Mouse (Mus musculus) cerebellum, postnatal 36 days (tissue): ENCODE data around the gene Rbm4b.

Experiments used
- DNase-seq, 2 experiments: peaks; one replicate each; pipeline ENCODE4 v3.0.0; 2021 to 2022; ENCODE audit warnings: mixed read lengths in 2 of 2

Rbm4b gene

DNA sequence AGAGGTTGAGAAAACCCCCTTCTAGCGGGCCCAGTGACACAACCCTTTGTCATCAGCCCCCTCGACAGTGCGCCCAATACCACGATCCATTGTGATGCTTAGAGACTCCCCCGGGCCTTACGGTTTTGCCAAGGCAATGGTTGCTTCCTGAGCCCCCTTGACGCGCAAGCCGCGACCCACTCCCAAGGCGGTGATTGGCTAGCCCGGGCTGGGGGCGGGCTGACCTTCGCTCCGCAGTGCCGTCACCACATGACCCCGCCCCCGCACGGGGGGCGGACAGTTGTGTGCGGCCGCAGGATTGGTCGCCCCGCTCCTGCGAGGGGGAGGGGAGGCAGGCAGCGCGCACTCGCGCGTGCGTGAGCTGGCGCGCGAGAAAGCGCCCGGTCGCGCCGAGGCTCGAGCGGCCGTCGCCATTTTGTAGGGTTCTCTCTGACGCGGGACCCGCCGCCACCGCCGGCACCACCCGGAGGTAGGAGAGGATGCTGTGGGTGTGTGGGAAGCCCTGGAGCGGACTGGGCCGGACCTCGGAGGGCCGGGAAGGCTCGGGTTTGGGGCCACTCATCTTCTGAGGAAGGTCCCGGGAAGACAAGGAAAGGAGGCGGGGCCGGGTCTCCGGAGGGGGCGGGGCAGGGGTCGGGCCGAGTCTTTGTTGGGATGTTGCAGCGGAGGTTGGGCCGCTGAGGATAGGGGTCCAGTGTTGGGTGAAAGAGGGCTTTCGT, at the start of gene Rbm4b:
TSS of gene Rbm4b (plus strand) at position 305 of the 719 bp plus-strand sequence.
- DNase-seq, result peak; percentile 94 to 99

DNA sequence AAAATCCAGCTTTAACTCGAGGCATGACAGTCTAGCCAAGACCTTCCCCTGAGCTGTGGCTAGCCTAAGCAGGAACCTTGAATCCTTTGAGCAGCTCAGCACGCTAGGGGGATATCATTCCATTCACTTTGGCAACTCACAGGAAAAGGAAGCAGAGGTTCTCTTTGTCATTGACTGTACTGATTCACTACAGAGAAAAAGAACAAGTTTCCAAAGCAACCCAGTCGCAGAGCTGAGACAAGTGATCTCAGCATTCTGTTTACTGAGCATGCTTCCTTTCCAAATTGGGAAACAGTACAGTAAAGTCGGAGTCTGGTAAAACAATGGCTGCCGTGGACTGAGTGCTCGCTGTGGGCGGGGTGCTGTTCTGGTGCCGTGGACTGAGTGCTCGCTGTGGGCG, 47.5 kb upstream of the Rbm4b start:
- DNase-seq, result no peak

DNA sequence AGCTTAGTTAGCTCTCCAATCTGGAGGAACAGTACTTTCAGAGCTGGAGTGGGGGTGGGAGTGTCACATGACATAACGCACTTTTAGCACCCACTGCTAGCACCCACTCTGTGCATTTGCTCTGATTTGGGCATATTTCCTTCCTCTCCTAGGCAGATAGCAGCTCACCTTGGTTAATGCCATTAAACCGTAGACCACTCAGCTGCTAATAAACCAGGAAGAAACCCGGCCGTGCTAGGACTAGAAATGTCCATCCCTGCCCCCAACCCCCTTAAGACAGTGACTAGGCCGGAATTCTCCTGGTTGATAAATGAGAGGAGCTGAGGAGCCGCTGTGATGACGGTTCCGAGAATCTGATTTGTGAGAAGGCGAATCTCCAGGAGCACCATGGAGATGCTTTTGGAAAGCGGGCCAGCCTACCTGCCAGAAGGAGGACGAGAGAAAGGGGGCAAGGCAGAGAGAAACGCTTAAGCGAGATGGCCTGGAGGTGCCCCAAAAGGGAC, 45.1 kb upstream of the Rbm4b start, which contains the start of gene Sptbn2:
TSS of gene Sptbn2 (plus strand) at position 70 of the 503 bp plus-strand sequence.
- peak; percentile 54 to 73 for DNase-seq

DNA sequence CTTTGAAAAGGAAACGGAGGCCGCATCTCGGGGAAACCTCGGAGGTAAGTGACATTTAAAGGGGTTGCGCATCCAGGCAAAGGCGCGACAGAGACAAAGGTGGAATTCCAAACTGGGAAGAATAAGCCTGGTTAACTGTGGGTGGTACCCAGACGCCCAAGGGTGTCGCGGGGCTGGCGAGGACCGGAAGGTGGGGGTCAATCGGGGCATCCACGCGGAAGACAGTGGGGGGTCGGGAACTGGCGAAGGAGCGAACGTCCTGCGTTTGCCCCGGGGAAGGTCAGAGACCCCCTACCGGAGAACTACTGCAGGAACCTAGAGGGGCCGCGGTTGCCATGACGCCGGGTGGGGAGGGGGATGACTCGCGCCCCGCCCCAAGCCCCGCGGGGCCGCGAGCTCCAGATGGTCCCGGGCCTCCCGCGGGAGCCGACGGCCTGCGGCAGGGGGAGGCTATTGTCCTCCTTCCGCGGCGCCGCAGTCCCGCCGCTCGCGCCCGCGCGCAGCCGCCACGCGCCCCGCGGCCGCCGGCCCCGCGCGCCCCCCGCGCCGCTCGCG, 44.6 kb upstream of the Rbm4b start:
- peak; percentile 63 to 70 for DNase-seq

DNA sequence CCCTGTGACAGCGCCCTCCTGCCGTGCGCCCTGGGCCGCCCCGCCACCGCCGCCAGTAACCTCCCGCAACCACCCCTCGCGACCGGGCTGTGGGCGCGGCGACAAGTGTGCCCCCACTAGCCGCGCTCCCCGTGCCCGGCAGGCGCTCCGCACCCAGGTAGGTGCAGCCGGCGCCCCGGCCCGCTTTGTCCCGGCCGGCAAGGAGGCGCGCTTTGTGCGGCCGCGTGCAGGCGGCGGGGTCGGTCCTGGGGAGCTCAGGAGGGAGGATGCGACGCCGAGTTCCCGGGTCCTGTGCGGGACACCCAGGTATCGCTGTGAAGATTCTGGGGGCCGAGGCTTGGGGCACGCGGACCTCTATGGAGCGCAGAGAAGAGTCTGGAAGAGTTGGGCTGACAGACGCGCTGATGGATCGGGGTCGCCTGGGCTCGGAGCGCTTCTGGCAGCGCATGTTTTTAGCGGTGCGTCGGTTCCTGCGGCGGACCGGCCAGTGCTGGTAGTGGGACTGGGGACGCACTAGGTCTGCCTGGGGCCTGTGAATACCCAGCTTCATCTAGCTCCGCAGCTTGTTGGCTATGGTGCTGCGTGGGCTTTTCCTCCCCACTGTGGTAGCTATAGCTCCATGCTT, 44.0 kb upstream of the Rbm4b start:
- DNase-seq, result peak; percentile 46 to 58

DNA sequence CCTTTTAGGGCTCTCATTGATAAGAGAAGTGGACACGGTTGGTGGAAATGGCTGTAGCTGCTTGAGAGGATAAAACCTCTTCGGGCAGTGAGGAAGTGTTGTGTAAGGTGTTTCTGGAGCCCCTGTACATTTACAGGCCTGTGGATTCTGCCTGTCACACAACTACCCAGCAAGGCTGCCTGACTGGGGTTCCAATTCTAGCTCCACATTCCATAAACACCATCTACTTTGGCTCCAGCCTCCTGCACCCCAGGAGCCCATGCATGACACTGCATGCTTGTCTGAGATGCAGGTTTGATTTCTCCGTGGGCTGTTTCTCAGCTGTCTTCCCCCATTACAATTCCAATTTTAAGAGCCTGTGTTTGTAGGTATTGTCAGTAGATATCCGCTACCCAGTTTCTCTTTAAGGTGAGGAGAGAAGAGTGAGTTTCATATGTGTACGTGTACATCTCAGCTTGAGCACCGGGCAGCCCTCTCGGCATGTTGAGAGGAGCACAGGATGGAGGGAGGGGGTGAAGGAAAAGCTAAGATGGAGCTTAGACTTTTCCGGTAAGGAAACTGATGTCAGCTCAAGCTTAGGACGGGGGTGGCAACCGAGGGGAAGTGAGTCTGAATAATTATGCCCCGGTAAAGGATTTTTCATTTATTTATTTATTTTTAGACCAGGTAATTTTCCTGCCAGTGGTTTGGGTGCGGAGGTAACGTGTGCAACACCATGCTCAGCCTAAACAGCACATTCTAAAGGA, 43.3 kb upstream of the Rbm4b start:
- DNase-seq, result peak in 1 of 2 experiments; percentile 48

DNA sequence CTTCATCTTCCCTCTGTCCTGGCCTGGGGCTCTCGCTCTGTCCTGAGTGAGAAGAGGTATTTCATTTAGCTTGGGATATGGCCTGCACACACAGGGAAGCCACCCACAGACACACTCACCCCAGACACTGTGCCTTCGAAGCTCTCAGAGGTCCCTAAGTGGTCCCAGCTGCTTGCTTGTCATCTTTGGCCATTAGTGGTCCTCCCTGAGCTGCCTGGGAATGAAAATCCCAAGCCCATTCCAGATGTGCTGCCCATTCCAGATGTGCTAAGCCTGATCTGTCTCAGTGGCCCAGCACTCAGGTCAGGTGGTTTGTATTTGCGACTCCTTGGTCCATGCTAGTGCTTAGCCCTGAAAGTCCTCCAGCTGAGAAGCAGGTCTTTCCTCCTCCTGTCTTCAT, 42.4 kb upstream of the Rbm4b start:
- DNase-seq, result no peak

DNA sequence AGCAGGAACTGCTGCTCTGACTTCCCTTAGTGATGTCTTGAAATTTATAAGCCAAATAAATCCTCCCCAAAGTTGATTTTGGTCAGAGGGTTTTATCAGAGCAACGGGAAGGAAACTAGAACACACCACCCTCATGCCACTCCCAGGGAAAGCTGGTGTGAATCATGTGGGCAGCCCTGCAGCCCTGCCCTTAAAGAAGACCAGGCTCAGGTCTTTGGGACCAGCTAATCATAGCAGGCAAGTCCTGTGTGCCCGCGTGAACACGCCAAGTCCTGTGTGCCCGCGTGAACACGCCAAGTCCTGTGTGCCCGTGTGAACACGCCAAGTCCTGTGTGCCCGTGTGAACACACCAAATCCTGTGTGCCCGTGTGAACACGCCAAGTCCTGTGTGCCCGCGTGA, 39.5 kb upstream of the Rbm4b start:
- no peak for DNase-seq

DNA sequence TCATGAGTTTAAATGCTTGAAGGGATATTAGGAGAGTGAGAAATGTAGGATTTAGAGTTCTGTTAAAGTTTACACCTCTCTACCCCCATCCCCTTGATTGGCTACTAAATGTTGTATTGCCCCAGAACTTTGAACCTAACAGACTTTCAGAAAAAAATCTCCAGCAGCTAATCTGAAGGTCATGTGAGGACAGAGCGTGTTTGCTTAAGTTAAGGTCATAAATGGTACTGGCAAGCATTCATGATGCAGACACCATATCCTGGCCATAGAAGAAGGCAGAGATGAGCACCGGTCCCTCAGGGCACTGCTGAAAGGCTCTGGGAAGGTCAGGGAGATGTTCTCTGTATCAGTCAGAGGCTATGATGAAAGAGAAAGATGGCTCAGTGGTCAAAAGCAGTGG, 39.0 kb upstream of the Rbm4b start:
- no peak for DNase-seq

DNA sequence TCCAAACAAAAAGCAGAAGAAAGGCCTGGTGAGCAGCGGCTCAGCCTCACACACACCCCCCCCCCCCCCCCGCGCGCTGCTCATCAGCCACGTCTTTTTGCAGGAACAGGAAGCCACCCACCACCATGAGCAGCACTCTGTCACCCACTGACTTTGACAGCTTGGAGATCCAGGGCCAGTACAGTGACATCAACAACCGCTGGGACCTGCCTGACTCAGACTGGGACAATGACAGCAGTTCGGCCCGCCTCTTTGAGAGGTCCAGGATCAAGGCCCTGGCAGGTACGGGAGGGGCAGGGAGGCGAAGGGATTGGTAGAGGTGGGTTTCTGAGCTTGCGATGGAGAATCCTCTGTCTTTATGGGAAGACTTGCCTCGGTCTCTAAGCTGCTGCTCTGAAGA, 37.6 kb upstream of the Rbm4b start:
- no peak for DNase-seq

DNA sequence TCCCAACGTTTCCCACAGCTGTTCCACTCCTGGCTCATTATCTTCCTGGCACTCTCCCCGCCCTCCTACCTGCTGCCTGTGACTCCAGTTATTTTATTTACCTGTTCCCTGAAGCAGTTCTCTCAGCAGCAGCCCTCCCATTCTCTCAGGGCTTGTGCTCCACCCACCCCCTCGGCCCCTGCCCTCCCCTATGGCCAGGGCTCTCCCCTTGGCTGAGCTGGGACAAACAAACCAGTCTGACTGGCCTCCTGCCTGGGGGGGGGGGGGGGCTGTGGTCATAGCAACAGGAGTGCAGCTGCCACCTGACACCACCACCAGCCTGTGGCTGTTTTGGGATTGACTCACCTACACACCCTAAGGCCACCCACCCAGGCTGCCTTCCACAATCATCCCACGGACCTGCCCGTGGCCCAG, 36.9 kb upstream of the Rbm4b start:
- DNase-seq, result no peak

DNA sequence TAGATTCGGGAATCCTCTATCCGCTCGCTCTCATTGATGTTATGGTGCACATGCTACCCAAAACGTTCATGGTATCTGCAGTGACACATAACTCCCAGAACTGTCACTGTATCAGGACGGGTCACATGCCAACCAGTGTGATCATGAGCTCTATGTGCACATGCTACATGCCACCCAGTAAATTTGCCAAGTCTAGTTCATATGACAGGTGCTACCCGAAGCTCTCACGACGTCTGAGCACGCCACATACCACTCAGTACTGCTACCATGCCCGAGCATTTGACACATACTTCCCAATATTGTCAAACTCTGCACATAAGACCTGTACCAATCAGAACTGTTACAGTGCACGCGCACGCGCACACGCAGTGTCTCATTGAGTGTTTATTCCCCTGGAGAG, 36.2 kb upstream of the Rbm4b start:
- DNase-seq, result no peak

DNA sequence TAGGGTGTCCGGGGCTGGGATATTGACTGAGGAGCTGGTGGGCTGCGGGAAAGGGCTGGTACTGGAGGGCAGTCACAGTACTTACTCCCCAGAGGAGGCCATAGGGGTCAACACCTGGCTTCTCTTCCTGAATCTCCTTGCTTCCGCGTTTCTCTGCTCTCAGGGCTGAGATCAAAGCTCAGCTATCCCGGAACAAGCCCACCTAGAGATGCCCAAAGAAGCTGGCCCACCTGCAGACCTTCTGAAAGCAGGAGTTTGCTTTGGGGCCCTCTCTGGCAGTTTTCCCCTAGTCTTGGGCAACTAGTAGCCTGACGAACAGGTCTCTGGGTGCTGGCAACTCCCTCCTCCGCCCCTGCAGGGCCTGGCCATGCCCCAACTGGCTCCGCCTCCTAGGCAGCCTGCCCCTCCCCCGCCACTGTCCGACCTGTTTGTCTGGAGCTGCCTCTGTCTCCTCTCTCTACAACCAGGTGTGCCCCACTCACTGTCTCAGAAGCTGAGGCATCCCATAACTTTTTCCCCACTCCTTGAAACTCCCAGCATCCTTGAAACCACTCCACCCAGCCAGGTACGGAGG, 35.5 kb upstream of the Rbm4b start:
- peak; percentile 45 to 57 for DNase-seq

DNA sequence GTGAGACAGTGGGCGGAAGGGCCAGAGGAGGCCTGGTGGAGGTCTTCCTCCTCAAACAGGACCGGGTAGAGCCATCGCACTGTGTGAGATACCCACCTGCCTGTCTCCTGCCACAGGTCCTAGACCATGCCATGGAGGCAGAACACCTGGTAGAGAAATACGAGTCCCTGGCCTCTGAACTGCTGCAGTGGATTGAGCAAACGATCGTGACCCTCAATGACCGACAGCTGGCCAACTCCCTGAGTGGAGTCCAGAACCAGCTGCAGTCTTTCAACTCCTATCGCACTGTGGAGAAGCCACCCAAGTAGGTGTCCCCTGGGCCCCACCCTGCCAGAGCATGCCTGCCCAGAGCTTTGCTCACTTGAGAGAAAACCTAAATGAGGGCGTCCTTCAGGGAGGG, 27.1 kb upstream of the Rbm4b start:
- DNase-seq, result no peak

DNA sequence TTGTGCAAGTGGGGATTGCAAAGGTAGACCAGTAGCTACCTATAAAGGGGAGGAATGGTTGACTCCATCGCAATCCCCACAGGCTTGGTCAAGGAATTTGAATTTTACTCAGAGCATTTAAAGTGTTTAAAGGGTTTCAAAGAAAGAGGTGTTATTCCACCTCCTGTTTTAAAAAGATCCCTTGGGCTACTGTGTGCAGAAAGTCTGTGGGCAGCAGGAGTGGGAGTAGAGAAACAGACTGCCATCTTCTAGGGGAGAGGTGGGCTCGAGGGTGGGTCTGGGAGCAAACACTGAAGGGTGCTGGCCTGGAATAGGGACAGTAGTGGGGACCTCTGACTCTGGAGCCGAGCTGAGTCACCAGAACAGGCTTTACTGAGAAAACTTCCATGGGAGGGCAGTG, 23.2 kb upstream of the Rbm4b start:
- no peak for DNase-seq

DNA sequence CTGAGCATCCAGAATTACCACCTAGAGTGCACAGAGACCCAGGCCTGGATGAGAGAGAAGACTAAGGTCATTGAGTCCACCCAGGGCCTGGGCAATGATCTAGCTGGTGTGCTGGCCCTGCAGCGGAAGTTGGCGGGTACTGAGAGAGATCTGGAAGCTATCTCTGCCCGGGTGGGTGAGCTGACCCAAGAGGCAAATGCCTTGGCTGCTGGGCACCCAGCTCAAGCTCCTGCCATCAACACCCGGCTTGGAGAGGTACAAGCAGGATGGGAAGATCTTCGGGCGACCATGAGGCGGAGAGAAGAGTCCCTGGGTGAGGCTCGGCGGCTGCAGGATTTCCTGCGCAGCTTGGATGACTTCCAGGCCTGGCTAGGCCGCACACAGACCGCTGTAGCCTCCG, 18.4 kb upstream of the Rbm4b start:
- no peak for DNase-seq

DNA sequence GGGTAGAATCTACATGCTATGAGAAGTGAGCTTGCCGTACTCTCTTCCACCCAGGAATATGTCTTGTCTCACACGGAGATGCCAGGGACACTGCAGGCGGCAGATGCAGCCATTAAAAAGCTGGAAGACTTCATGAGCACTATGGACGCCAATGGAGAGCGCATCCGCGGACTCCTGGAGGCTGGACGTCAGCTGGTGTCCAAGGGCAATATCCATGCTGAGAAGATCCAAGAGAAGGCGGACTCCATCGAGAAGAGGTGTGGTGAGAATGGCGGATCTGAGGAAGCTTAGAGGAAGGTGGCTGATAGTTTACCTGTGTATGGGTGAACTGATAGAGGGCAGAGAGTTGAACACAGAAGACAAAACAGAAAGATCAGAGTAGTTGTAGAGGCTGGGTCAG, 17.2 kb upstream of the Rbm4b start:
- no peak for DNase-seq

DNA sequence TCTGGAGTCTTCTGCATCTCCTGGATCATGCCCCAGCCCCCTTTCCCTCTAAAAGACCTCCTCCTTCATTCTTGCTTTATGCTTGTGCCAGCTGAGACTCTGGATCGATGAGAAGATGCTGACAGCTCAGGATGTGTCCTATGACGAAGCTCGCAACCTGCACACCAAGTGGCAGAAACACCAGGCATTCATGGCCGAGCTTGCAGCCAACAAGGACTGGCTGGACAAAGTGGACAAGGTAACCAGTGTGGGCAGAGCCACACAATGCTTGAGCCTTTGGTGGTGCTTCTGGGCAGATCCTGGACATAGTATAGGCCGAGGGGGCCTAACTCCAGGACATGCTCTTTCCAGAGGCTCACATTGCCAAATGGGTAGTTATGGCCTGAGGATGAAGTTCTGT, 16.5 kb upstream of the Rbm4b start:
- no peak for DNase-seq

DNA sequence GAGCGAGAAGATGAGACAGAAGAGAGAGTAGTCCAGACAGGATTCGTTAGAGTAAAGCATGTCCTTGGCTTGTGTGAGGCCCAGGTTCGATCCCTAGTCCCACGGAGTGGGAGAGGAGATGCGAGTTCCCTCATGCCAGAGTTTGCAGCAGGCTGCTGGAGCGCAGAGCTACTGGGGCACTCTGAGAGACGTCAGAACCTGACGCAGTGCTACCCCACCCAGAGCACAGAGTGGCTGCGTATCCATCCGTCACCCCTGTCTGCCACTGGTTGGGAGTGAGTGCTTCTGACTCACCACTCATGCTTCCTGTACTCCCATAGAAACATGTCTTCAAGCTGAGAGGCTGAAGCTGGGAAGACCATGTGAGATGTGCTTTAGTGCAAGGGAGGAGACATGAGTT, 14.8 kb upstream of the Rbm4b start:
- DNase-seq, result no peak

DNA sequence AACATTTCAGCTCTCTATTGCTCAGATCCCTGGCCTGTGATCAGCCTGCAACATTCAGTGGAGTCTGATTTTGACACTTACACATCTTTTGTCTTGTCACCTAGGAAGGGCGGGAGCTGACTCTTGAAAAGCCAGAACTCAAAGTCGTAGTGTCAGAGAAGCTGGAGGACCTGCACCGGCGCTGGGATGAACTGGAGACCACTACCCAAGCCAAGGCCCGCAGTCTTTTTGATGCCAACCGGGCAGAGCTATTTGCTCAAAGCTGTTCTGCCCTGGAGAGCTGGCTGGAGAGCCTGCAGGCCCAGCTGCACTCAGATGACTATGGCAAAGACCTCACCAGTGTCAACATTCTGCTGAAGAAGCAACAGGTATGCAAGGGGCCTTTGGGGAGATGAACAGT, 14.1 kb upstream of the Rbm4b start:
- DNase-seq, result no peak

DNA sequence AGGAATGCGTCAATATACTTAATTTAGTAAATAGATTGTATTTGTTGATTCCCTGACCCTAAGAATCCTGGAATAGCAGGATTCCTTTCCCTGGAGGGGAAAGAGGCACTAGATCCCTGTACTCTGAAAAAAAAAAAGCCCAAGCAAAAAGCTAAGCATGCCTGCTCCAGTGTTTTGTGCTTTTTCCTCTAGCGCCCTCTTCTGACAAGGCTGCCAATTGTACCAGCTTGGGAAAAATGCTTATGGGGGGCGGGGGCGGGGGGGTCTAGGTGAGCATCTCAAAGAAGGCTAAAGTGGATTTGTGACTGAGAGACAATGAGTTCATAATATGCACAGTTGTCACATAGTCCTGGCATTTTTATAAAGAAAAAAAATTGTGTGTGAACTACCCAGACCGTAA, 12.8 kb upstream of the Rbm4b start:
- DNase-seq, result peak in 1 of 2 experiments; percentile 49

DNA sequence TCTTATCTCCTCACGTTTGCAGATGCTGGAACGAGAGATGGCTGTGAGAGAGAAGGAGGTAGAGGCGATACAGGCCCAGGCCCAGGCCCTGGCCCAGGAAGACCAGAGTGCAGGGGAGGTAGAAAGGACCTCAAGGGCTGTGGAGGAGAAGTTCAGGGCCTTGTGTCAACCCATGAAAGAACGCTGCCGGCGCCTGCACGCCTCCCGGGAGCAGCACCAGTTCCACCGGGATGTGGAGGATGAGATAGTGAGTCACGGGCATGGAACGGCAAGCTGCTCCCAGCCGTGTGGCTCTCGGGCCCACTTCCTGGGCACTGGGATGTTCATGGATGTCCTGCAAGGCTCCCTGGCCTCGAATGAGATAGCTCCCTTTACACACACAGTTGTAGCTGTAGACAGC, 12.3 kb upstream of the Rbm4b start:
- DNase-seq, result no peak

DNA sequence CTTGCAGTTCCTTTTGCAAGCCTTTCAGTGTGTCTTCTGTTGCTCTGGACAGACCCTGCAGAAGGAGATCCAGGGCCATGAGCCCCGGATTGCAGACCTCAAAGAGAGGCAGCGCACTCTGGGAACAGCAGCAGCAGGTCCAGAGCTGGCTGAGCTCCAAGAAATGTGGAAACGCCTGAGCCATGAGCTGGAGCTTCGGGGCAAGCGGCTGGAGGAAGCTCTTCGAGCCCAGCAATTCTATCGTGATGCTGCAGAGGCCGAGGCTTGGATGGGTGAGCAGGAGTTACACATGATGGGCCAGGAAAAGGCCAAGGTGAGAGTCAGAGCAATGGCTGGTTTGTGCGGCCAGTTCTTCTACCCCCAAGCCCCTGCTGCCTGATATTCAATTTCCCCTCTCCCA, 11.2 kb upstream of the Rbm4b start:
- DNase-seq, result peak; percentile 53 to 55
